Mouse (Mus musculus) brain, embryonic 14.5 days (tissue): ENCODE data around the gene Manba.

Source experiments
- CTCF ChIP-seq: fragments of 200-500 bp; IDR thresholded peaks from 2 replicates; pipeline ENCODE4 v1.5.1; 2012; ENCODE audit warnings: inconsistent platforms, mild to moderate bottlenecking, moderate library complexity, borderline replicate concordance; ENCODE audit not compliant: insufficient read depth, insufficient read length; ENCODE audit errors: extremely low read depth
- POLR2A ChIP-seq: fragments of 200-500 bp; IDR thresholded peaks from 2 replicates; pipeline ENCODE4 v1.6.1; 2012; ENCODE audit warnings: mild to moderate bottlenecking, inconsistent platforms, borderline replicate concordance; ENCODE audit not compliant: poor library complexity, insufficient read depth, insufficient read length, severe bottlenecking; ENCODE audit errors: extremely low read depth

DNA sequence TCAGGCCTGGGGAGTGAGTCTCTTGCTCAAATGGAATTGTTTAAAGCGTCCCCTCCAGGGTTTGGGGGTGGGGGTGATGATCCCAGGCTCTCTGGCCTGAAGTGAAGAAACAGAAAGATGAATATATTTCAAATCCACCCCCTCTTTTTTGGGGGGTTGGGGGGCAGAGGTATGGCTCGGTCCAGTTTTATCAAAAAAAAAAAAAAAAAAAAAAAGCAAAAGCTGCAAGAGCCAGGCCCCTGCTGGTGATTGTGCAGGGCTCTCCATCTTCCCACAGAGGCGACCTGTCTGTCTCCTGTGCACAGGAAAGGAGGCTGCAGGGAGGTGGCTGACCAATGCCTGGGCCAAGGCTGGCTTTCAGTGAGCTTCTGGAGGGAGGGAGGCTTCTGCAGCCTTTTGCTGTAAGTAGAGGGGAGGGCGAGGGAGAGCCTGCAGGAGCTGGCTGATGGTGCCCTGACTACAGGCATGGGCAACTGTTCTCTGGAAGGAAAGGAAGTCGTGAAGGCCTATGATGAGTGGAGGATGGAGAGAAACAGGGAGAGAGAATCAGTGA, 93.3 kb downstream of the Manba start:
- TF ChIP-seq POLR2A: no peak
- no peak for TF ChIP-seq CTCF
